Mouse (Mus musculus) myocyte (in vitro differentiated cells): ENCODE results near the gene Gatad2b. TPM values are rescaled to one million over a fixed set of nuclear protein-coding genes. Genes with fewer than 3 reads are reported as not detected.

Source experiments
- H3K27me3 ChIP-seq: one replicate; pipeline ENCODE4 v1.6.1; 2011; ENCODE audit not compliant: control insufficient read depth, insufficient read depth, insufficient read length
- H3K36me3 ChIP-seq: one replicate; pipeline ENCODE4 v1.6.1; 2011; ENCODE audit not compliant: control insufficient read depth, insufficient read depth
- H3K4me2 ChIP-seq: one replicate; pipeline ENCODE4 v1.6.1; 2011; ENCODE audit warnings: low read depth, control low read depth
- H3K4me3 ChIP-seq: one replicate; pipeline ENCODE4 v1.5.1; 2011; ENCODE audit warnings: mild to moderate bottlenecking, control low read depth, moderate library complexity
- H3K79me2 ChIP-seq: one replicate; pipeline ENCODE4 v1.6.1; 2011; ENCODE audit not compliant: control insufficient read depth, insufficient read depth
- H3ac ChIP-seq: one replicate; pipeline ENCODE4 v1.6.1; 2011; ENCODE audit not compliant: control insufficient read depth, insufficient read length
- CEBPB ChIP-seq: IDR thresholded peaks from 2 replicates; pipeline ENCODE4 v1.6.1; 2011; ENCODE audit warnings: mild to moderate bottlenecking, moderate library complexity; ENCODE audit not compliant: poor library complexity, insufficient read depth, severe bottlenecking
- E2F4 ChIP-seq: IDR thresholded peaks from one replicate; pipeline ENCODE4 v1.6.1; 2011; ENCODE audit warnings: mild to moderate bottlenecking, control low read depth, moderate library complexity; ENCODE audit not compliant: insufficient read depth
- MAX ChIP-seq: IDR thresholded peaks from one replicate; pipeline ENCODE4 v1.6.1; 2011; ENCODE audit warnings: low read depth, mild to moderate bottlenecking, control low read depth
- MYOD1 ChIP-seq, 3 experiments: IDR thresholded peaks; one replicate each; pipeline ENCODE4 v1.6.1; 2011; ENCODE audit warnings: control low read depth in 2 of 3, low read depth in 2 of 3, mild to moderate bottlenecking in 2 of 3, moderate library complexity in 1 of 3; ENCODE audit not compliant: insufficient read length in 2 of 3, control insufficient read depth in 1 of 3
- MYOG ChIP-seq, 3 experiments: IDR thresholded peaks; one replicate each; pipeline ENCODE4 v1.6.1; 2011; ENCODE audit warnings: control low read depth in 2 of 3, low read depth in 2 of 3, mild to moderate bottlenecking in 2 of 3; ENCODE audit not compliant: insufficient read length in 2 of 3, control insufficient read depth in 1 of 3, insufficient read depth in 1 of 3
- POLR2A ChIP-seq: IDR thresholded peaks from one replicate; pipeline ENCODE4 v1.6.1; 2011; ENCODE audit warnings: low read depth, mild to moderate bottlenecking, control low read depth, moderate library complexity; ENCODE audit not compliant: insufficient read length
- POLR2AphosphoS2 ChIP-seq: IDR thresholded peaks from one replicate; pipeline ENCODE4 v1.6.1; 2011; ENCODE audit warnings: low read depth, control low read depth; ENCODE audit not compliant: insufficient read length
- REST ChIP-seq: IDR thresholded peaks from one replicate; pipeline ENCODE4 v1.6.1; 2011; ENCODE audit warnings: mild to moderate bottlenecking, control low read depth, moderate library complexity; ENCODE audit not compliant: insufficient read depth, insufficient read length
- SRF ChIP-seq: IDR thresholded peaks from one replicate; pipeline ENCODE4 v1.6.1; 2011; ENCODE audit warnings: low read depth; ENCODE audit not compliant: control insufficient read depth, insufficient read length
- TCF12 ChIP-seq: IDR thresholded peaks from one replicate; pipeline ENCODE4 v1.6.1; 2011; ENCODE audit warnings: mild to moderate bottlenecking, control low read depth; ENCODE audit not compliant: poor library complexity, insufficient read depth, severe bottlenecking
- TCF3 ChIP-seq: IDR thresholded peaks from one replicate; pipeline ENCODE4 v1.6.1; 2011; ENCODE audit warnings: low read depth, control low read depth; ENCODE audit not compliant: insufficient read length
- USF1 ChIP-seq: IDR thresholded peaks from one replicate; pipeline ENCODE4 v1.6.1; 2011; ENCODE audit warnings: low read depth, mild to moderate bottlenecking, control low read depth, moderate library complexity
- polyA plus RNA-seq: library from polyadenylated mRNA; unstranded; fragments of >200 nt; fragmentation: generic; extraction: Trizol; gene quantifications from one replicate; pipeline ENCODE4 v1.2.1, GENCODE M21; 2012; ENCODE audit warnings: missing spikeins

Gene Gatad2b
- polyA plus RNA-seq, 1 experiment, result 14.7 TPM

GRCm38 (mm10) chr3:90381727-90382126 lies 88.7 kb downstream of the Gatad2b start:
- Histone ChIP-seq H3K4me3 (no peak overlapping the region), H3K36me3 (no peaks in the 10 kb centered on the region), H3K27me3 (no peaks in the 10 kb centered on the region), H3K4me2 (no peak overlapping the region), H3K79me2 (no peaks in the 10 kb centered on the region), H3ac (no peak overlapping the region)
- no peak for TF ChIP-seq E2F4
- no peak for TF ChIP-seq USF1
- TF ChIP-seq TCF3, result no peak
- TF ChIP-seq REST, result no peak
- TF ChIP-seq SRF, result no peak
- no peak for TF ChIP-seq MAX
- TF ChIP-seq TCF12, result no peak
- no peak for TF ChIP-seq POLR2A
- TF ChIP-seq MYOG (IDR thresholded peaks at IDR 0.05; ENCODE audit: control insufficient read depth in 1 of 3, insufficient read depth in 1 of 3, insufficient read length in 2 of 3, low read depth in 2 of 3), result no peak
- no peak for TF ChIP-seq MYOD1 (IDR thresholded peaks at IDR 0.05; ENCODE audit: control insufficient read depth in 1 of 3, insufficient read length in 2 of 3, low read depth in 2 of 3)

DNA sequence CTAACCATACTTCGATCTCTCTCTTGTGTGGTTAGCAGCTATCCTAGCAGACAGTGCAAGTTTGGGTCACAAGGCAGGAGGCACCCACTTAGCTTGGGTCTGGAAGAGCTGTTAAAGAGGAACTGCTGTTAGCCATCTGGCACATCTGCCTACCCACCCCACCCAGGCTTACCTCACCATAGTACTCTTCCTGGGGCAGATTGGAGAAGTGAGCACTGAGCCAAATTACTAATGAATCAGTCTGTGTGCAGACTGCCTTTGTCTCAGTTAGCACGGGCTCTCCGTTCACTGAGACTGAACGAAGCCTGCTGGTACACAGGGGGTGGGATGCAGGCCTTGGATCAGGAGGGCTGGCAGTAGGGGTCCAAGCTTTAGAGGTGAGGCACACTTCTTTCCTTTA lies 90.7 kb downstream of the Gatad2b start:
- Histone ChIP-seq H3K27me3 (no peaks in the 10 kb centered on the region), H3K4me2 (no peak overlapping the region), H3K79me2 (no peaks in the 10 kb centered on the region), H3K4me3 (no peak overlapping the region), H3ac (no peak overlapping the region), H3K36me3 (no peaks in the 10 kb centered on the region)
- TF ChIP-seq E2F4, result no peak
- TF ChIP-seq POLR2A, result no peak
- TF ChIP-seq MYOD1 (IDR thresholded peaks at IDR 0.05; ENCODE audit: control insufficient read depth in 1 of 3, insufficient read length in 2 of 3, low read depth in 2 of 3), result no peak
- TF ChIP-seq TCF3, result no peak
- TF ChIP-seq TCF12, result no peak
- TF ChIP-seq MYOG (IDR thresholded peaks at IDR 0.05; ENCODE audit: control insufficient read depth in 1 of 3, insufficient read depth in 1 of 3, insufficient read length in 2 of 3, low read depth in 2 of 3), result no peak
- no peak for TF ChIP-seq CEBPB
- no peak for TF ChIP-seq USF1
- no peak for TF ChIP-seq MAX
- TF ChIP-seq SRF, result no peak
- no peak for TF ChIP-seq POLR2AphosphoS2
- no peak for TF ChIP-seq REST

DNA sequence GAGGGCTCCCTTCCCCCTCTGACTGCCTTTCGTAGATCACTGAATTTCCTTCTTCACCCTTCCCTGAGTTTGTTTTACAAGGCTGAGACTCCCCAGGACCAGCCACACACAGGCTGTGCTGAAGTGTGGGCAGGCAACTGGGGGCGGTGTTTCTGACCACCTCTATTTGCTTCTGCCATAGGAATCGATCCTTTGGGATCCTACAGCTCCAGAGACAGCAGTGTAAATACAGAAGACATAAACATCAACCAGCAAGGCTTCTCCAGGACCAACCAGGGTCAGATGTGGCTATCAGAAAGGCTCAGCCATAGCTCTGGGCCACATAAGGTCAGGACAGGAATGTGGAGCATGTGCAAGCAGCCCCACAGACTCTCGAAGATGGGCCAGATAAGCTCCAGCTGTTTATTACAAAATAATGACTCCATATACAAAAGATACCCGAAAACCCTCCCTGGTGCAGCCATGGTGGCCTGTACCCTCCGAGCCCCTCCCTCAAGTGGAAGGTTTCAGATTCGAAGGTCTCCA lies 91.9 kb downstream of the Gatad2b start:
- H3K27me3 ChIP-seq, result no peaks in the 10 kb centered on the region
- H3K79me2 ChIP-seq, result no peaks in the 10 kb centered on the region
- no peaks in the 10 kb centered on the region for H3K36me3 ChIP-seq
- H3K4me3 ChIP-seq, result no peak overlapping the region
- H3K4me2 ChIP-seq, result no peak overlapping the region
- H3ac ChIP-seq, result no peak overlapping the region
- no peak for TF ChIP-seq CEBPB
- TF ChIP-seq TCF12, result no peak
- TF ChIP-seq MYOG (IDR thresholded peaks at IDR 0.05; ENCODE audit: control insufficient read depth in 1 of 3, insufficient read depth in 1 of 3, insufficient read length in 2 of 3, low read depth in 2 of 3), result no peak
- TF ChIP-seq POLR2AphosphoS2, result no peak
- no peak for TF ChIP-seq POLR2A
- no peak for TF ChIP-seq SRF
- no peak for TF ChIP-seq REST

DNA sequence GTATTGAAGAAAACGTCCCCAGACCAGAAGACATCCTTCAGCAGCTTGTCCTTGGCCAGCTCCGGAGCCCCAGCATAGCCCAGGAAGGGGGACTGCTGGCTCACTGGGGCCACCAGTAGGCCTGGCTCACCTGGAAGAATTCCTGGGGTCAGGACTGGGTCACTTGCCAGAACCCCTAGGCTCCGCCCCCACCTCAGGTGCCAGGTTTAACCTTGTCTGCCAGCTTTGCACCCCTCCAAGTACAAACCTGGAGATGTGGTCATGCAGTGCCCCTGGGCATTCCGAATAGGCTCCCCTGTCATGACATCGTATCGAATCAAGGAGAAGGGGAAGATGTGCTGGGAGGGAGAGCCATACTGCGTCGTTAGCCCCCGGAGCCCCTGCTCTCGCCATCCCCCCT lies 93.8 kb downstream of the Gatad2b start:
- Histone ChIP-seq H3K27me3 (no peaks in the 10 kb centered on the region), H3K4me3 (no peak overlapping the region), H3K36me3 (no peaks in the 10 kb centered on the region), H3K79me2 (no peaks in the 10 kb centered on the region), H3K4me2 (no peak overlapping the region), H3ac (no peak overlapping the region)
- TF ChIP-seq REST (no peak), USF1 (no peak), E2F4 (no peak), SRF (no peak), CEBPB (no peak), POLR2AphosphoS2 (no peak), MAX (no peak), POLR2A (no peak), TCF12 (no peak), MYOG (IDR thresholded peaks at IDR 0.05; ENCODE audit: control insufficient read depth in 1 of 3, insufficient read depth in 1 of 3, insufficient read length in 2 of 3, low read depth in 2 of 3) (no peak), MYOD1 (IDR thresholded peaks at IDR 0.05; ENCODE audit: control insufficient read depth in 1 of 3, insufficient read length in 2 of 3, low read depth in 2 of 3) (no peak), TCF3 (no peak)

DNA sequence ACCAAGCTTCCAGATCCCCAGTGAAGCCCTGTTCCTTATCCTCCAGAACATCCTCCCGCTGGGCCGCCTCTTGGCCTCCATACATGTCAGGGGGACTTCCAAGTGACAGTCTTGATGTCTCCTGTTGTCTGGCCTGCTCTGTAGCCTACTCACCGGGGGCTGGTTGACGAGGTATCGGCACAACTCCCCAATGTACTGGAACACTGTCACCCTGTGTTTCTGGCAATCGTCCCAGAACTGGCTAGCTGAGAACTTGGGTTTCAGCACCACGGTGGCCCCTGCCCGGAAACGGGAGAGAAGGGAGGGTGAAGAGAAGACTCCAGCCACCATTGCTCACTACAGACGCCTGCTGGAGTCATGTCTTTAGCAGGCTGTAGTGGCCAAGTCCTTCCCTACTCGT lies 94.5 kb downstream of the Gatad2b start:
- no peak overlapping the region for H3K4me3 ChIP-seq
- TF ChIP-seq POLR2AphosphoS2, result no peak
- TF ChIP-seq REST, result no peak
- no peak for TF ChIP-seq MYOG (IDR thresholded peaks at IDR 0.05; ENCODE audit: control insufficient read depth in 1 of 3, insufficient read depth in 1 of 3, insufficient read length in 2 of 3, low read depth in 2 of 3)
- no peak for TF ChIP-seq CEBPB
- no peak for TF ChIP-seq MYOD1 (IDR thresholded peaks at IDR 0.05; ENCODE audit: control insufficient read depth in 1 of 3, insufficient read length in 2 of 3, low read depth in 2 of 3)
- no peak for TF ChIP-seq POLR2A
- no peak for TF ChIP-seq TCF3
- TF ChIP-seq E2F4, result no peak
- no peak for TF ChIP-seq SRF
- no peak for TF ChIP-seq TCF12
- TF ChIP-seq USF1, result no peak
- TF ChIP-seq MAX, result no peak

More for the DNA sequence above, 94.5 kb downstream of the Gatad2b start:
- no peaks in the 10 kb centered on the region for H3K36me3 ChIP-seq
- no peak overlapping the region for H3K4me2 ChIP-seq
- no peaks in the 10 kb centered on the region for H3K79me2 ChIP-seq
- no peak overlapping the region for H3ac ChIP-seq
- H3K27me3 ChIP-seq, result no peaks in the 10 kb centered on the region
